Comparison of ENCODE assay signal across 15 mouse cellular contexts in the genomic region with DNA sequence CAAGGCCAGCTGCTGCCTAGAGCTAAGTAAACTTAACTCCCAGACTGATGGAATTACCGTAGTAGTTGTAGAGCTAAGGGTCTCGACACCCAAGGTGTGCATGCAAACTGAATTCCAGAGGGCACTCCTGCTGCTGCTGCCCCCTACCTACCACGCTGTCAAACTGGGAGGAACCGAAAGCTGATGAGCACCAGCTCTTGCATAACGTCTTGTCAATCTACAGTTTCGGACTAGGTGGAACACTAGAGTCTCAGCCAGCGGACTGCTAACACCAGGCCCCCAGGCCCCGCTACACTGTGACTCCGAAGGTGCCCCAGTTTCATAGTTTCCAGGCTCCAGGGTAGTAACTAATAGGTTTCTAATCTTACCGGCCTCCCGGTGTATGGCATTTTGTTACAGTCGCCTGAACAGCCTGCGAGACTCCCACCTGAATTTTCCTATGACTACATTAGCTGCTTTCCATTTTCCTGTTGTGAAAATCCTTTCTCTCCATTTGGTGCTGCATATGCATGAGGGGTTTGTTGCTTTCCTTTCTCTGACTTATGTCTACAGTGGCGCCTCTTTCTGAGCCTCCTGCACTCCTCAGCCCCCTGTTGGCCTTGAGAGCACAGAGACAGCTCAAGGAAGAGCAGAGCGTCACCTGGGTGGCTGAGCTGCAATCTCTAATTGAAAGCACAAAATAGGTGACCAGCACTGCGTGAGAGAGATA.
A peak's percentile ranks its signal among the peaks of the same experiment; 100 is the strongest.
DNase-seq lines count a peak whose midpoint lies in the region; TF ChIP-seq lines count a peak whose summit lies in the region.
"Had no signal": no experiment of that assay in that cellular context is flagged by ENCODE, and none has a peak within 500 bp of the region (broad histone marks: within the 10 kb centered on the region; RNA-seq: fewer than 3 reads in every experiment).

No protein-coding gene starts in this region.

- H3K36me3 ChIP-seq in E14TG2a.4 (ENCODE audit: insufficient read depth, low read length): no peaks in the 10 kb centered on the region
- H3K36me3 ChIP-seq: kidney, embryonic 15.5 days; limb, embryonic 13.5 days; midbrain, embryonic 12.5 days; neural tube, embryonic 15.5 days had no signal

- no peaks in the 10 kb centered on the region for H3K27me3 ChIP-seq in E14TG2a.4 (ENCODE audit: insufficient read depth, low read length)
- H3K27me3 ChIP-seq: kidney, embryonic 15.5 days; limb, embryonic 13.5 days; midbrain, embryonic 12.5 days; neural tube, embryonic 15.5 days had no signal

- DNase-seq in left cerebral cortex, postnatal 25 days (ENCODE audit: low spot score in 2 of 2): peak; percentile 5 to 72
- DNase-seq in left cerebral cortex, postnatal 4 days: no peak
- DNase-seq in WW6 (ENCODE audit: low read depth, low spot score) (peak; percentile 9), MN1 (ENCODE audit: low spot score) (no peak)
- DNase-seq in layer of hippocampus, adult 2 months (ENCODE audit: low spot score in 2 of 2): peak; percentile 29 to 58
- DNase-seq in kidney, adult 18-20 months: no peak
- DNase-seq: cerebellum, adult 8-10 months; retina, postnatal 1 day; thymus, adult 18-20 months had no signal

- H3K4me3 ChIP-seq in E14TG2a.4 (replicated peaks; ENCODE audit: low read length): peak overlapping the region; percentile 20
- no peak overlapping the region for H3K4me3 ChIP-seq in layer of hippocampus, adult 2 months
- H3K4me3 ChIP-seq: kidney, embryonic 15.5 days; limb, embryonic 13.5 days; midbrain, embryonic 12.5 days; neural tube, embryonic 15.5 days had no signal

- H3K27ac ChIP-seq in layer of hippocampus, adult 2 months: peak overlapping the region; percentile 14; the same call in 1 of the 2 replicates
- H3K27ac ChIP-seq: kidney, embryonic 15.5 days; limb, embryonic 13.5 days; macrophage; midbrain, embryonic 12.5 days; neural tube, embryonic 15.5 days had no signal

- TF ChIP-seq CTCF in E14TG2a.4 (conservative IDR thresholded peaks at IDR 0.05; ENCODE audit: low read length): no peak
- no peak for TF ChIP-seq CTCF in layer of hippocampus, adult 2 months (conservative IDR thresholded peaks at IDR 0.05)

- intact Hi-C loops in left cerebral cortex, postnatal 25 days (cut with DNase I): loop anchor here (5.0 kb wide), 1 partner anchor 254 kb away; no protein-coding TSS in a partner anchor
- intact Hi-C loops in left cerebral cortex, postnatal 4 days (cut with DNase I): no loop called here

- H3K4me1 ChIP-seq in E14TG2a.4 (replicated peaks; ENCODE audit: low read depth, low read length): peaks cover 28% of the 10 kb centered on the region
- H3K4me1 ChIP-seq: limb, embryonic 13.5 days had no signal

- H3K9me3 ChIP-seq in E14TG2a.4 (ENCODE audit: low read length): no peaks in the 10 kb centered on the region
- H3K9me3 ChIP-seq: kidney, embryonic 15.5 days; limb, embryonic 13.5 days; midbrain, embryonic 12.5 days; neural tube, embryonic 15.5 days had no signal

Comparison
In these comparisons a context has a peak if more than half of its experiments do, and no peak if none do; other contexts are left out.
1. DNase-seq: peak in left cerebral cortex, postnatal 25 days (2 of 2), WW6 (single experiment) and layer of hippocampus, adult 2 months (2 of 2); none in left cerebral cortex, postnatal 4 days (single experiment), MN1 (single experiment) and kidney, adult 18-20 months (single experiment).